In genomic region chr1:188539621-188540020, GRCm38 (mm10) we compare ENCODE assay signal across 28 mouse cellular contexts.
DNase-seq lines count a peak whose midpoint lies in the region; ATAC-seq and TF ChIP-seq lines count a peak whose summit lies in the region.
"Had no signal": no experiment of that assay in that cellular context is flagged by ENCODE, and none has a peak within 500 bp of the region (broad histone marks: within the 10 kb centered on the region; RNA-seq: fewer than 3 reads in every experiment).

No protein-coding gene starts in this region.

- H3K9ac ChIP-seq in liver, embryonic 12.5 days = no peak overlapping the region
- no peak overlapping the region for H3K9ac ChIP-seq in liver, postnatal 0 days (replicated peaks)
- no peak overlapping the region for H3K9ac ChIP-seq in forebrain, postnatal 0 days
- H3K9ac ChIP-seq: embryonic facial prominence, embryonic 13.5 days; embryonic facial prominence, embryonic 15.5 days; forebrain, embryonic 12.5 days had no signal

- ATAC-seq in liver, embryonic 12.5 days = 0 out of 2 replicates have a peak, but pooled peaks have one; percentile 13
- no peak for ATAC-seq in liver, postnatal 0 days
- peak; percentile 76 for ATAC-seq in megakaryocyte progenitor cell, adult 5-6 weeks (replicated peaks; ENCODE audit: poor library complexity)
- no peak for ATAC-seq in forebrain, postnatal 0 days
- ATAC-seq in cerebellum, adult (ENCODE audit: insufficient number of reproducible peaks, low FRiP score, low TSS enrichment) = no peak
- ATAC-seq: activated CD4-positive, CD25-positive, alpha-beta regulatory T cell, adult 4 months; CD4-positive, CD25-positive, alpha-beta regulatory T cell, adult 4 months; forebrain, embryonic 14.5 days; forebrain, embryonic 16.5 days; Patski had no signal

- no peaks in the 10 kb centered on the region for H3K4me1 ChIP-seq in liver, embryonic 12.5 days
- no peaks in the 10 kb centered on the region for H3K4me1 ChIP-seq in liver, postnatal 0 days (ENCODE audit: insufficient read depth)
- no peaks in the 10 kb centered on the region for H3K4me1 ChIP-seq in limb, embryonic 10.5 days
- no peaks in the 10 kb centered on the region for H3K4me1 ChIP-seq in forebrain, postnatal 0 days (ENCODE audit: insufficient read depth)
- H3K4me1 ChIP-seq: embryonic facial prominence, embryonic 13.5 days; embryonic facial prominence, embryonic 15.5 days; forebrain, embryonic 10.5 days; forebrain, embryonic 12.5 days had no signal

- no peak for DNase-seq in liver, postnatal 0 days
- peak; percentile 10 for DNase-seq in limb, embryonic 10.5 days (ENCODE audit: low spot score)
- DNase-seq in forebrain, postnatal 0 days = no peak
- DNase-seq: adrenal gland, adult 8-10 months; adrenal gland, postnatal 14 days; adrenal gland, postnatal 36 days; B cell, adult 2 months; cerebellum, adult 11 months; cerebellum, adult 2 months; cerebellum, adult 9-10 months; cerebellum, postnatal 10 days; cerebellum, postnatal 25 days; embryo, embryonic 11 days had no signal

- WGBS in liver, embryonic 12.5 days (ENCODE audit: insufficient replicate concordance) = 81% methylated on average over 5 of the region's 5 CpGs
- WGBS in liver, postnatal 0 days (ENCODE audit: insufficient replicate concordance) = 80% methylated on average over 5 of the region's 5 CpGs
- WGBS in limb, embryonic 10.5 days = 93% methylated on average over 5 of the region's 5 CpGs
- WGBS in forebrain, postnatal 0 days = 98% methylated on average over 5 of the region's 5 CpGs

- H3K4me2 ChIP-seq in liver, embryonic 12.5 days = no peak overlapping the region
- H3K4me2 ChIP-seq in liver, postnatal 0 days (ENCODE audit: low read depth, low read length) = no peak overlapping the region
- H3K4me2 ChIP-seq in forebrain, postnatal 0 days (ENCODE audit: low read depth) = no peak overlapping the region
- H3K4me2 ChIP-seq: embryonic facial prominence, embryonic 13.5 days; embryonic facial prominence, embryonic 15.5 days; forebrain, embryonic 12.5 days had no signal

- H3K9me3 ChIP-seq in liver, embryonic 12.5 days (replicated peaks) = no peaks in the 10 kb centered on the region
- no peaks in the 10 kb centered on the region for H3K9me3 ChIP-seq in liver, postnatal 0 days (ENCODE audit: low read length)
- no peaks in the 10 kb centered on the region for H3K9me3 ChIP-seq in limb, embryonic 10.5 days (replicated peaks)
- H3K9me3 ChIP-seq in forebrain, postnatal 0 days (ENCODE audit: low read length) = 0 out of 2 replicates have a peak, but pooled peaks cover 4% of the 10 kb centered on the region
- H3K9me3 ChIP-seq: embryonic facial prominence, embryonic 13.5 days; embryonic facial prominence, embryonic 15.5 days; forebrain, embryonic 10.5 days; forebrain, embryonic 12.5 days had no signal

- TF ChIP-seq CTCF in liver, postnatal 0 days (IDR thresholded peaks at IDR 0.05; ENCODE audit: low read depth) = no peak
- no peak for TF ChIP-seq CTCF in forebrain, postnatal 0 days (IDR thresholded peaks at IDR 0.05; ENCODE audit: low read depth)

- H3K27ac ChIP-seq in liver, embryonic 12.5 days = no peak overlapping the region
- H3K27ac ChIP-seq in liver, postnatal 0 days (ENCODE audit: low read depth) = no peak overlapping the region
- no peak overlapping the region for H3K27ac ChIP-seq in limb, embryonic 10.5 days
- H3K27ac ChIP-seq in forebrain, postnatal 0 days (ENCODE audit: low read depth, low read length) = no peak overlapping the region
- H3K27ac ChIP-seq: embryonic facial prominence, embryonic 13.5 days; embryonic facial prominence, embryonic 15.5 days; forebrain, embryonic 10.5 days; forebrain, embryonic 12.5 days had no signal

- H3K36me3 ChIP-seq in liver, embryonic 12.5 days = no peaks in the 10 kb centered on the region
- H3K36me3 ChIP-seq in liver, postnatal 0 days (replicated peaks; ENCODE audit: insufficient read depth, low read length) = no peaks in the 10 kb centered on the region
- no peaks in the 10 kb centered on the region for H3K36me3 ChIP-seq in limb, embryonic 10.5 days
- H3K36me3 ChIP-seq in forebrain, postnatal 0 days (ENCODE audit: insufficient read depth) = no peaks in the 10 kb centered on the region
- H3K36me3 ChIP-seq: embryonic facial prominence, embryonic 13.5 days; embryonic facial prominence, embryonic 15.5 days; forebrain, embryonic 10.5 days; forebrain, embryonic 12.5 days; G1E had no signal

- TF ChIP-seq EP300 in liver, postnatal 0 days (IDR thresholded peaks at IDR 0.05; ENCODE audit: low read depth) = no peak

- H3K27me3 ChIP-seq in liver, embryonic 12.5 days (replicated peaks) = no peaks in the 10 kb centered on the region
- no peaks in the 10 kb centered on the region for H3K27me3 ChIP-seq in liver, postnatal 0 days (ENCODE audit: insufficient read depth, low read length)
- no peaks in the 10 kb centered on the region for H3K27me3 ChIP-seq in limb, embryonic 10.5 days (ENCODE audit: low read depth, poor library complexity, severe bottlenecking)
- H3K27me3 ChIP-seq in forebrain, postnatal 0 days (ENCODE audit: insufficient read depth, low read length) = no peaks in the 10 kb centered on the region
- H3K27me3 ChIP-seq: CH12.LX; embryonic facial prominence, embryonic 13.5 days; embryonic facial prominence, embryonic 15.5 days; forebrain, embryonic 12.5 days; Patski had no signal

- H3K4me3 ChIP-seq in liver, embryonic 12.5 days = no peak overlapping the region
- H3K4me3 ChIP-seq in liver, postnatal 0 days (ENCODE audit: low read depth, low read length) = no peak overlapping the region
- no peak overlapping the region for H3K4me3 ChIP-seq in limb, embryonic 10.5 days
- no peak overlapping the region for H3K4me3 ChIP-seq in forebrain, postnatal 0 days (ENCODE audit: low read depth, low read length)
- H3K4me3 ChIP-seq: embryonic facial prominence, embryonic 13.5 days; embryonic facial prominence, embryonic 15.5 days; erythroblast, embryonic 14.5 days; forebrain, embryonic 10.5 days; forebrain, embryonic 12.5 days had no signal

Comparison
In these comparisons a context has a peak if more than half of its experiments do, and no peak if none do; other contexts are left out.
1. ATAC-seq: peak in liver, embryonic 12.5 days (single experiment) and megakaryocyte progenitor cell, adult 5-6 weeks (single experiment); none in liver, postnatal 0 days (single experiment), forebrain, postnatal 0 days (single experiment) and cerebellum, adult (single experiment).